Mouse (Mus musculus) brain, adult 2 months (tissue): ENCODE data around the gene Sag.
"Not testable (repeated sequence)": the region's sequence is repeated elsewhere in the genome, so short reads cannot be mapped to it uniquely, and the experiment has no call there.

ENCODE experiments used
- DNase-seq: peaks from one replicate; pipeline ENCODE4 v3.0.0; 2011; ENCODE audit warnings: low read depth, low spot score

Gene Sag

DNA sequence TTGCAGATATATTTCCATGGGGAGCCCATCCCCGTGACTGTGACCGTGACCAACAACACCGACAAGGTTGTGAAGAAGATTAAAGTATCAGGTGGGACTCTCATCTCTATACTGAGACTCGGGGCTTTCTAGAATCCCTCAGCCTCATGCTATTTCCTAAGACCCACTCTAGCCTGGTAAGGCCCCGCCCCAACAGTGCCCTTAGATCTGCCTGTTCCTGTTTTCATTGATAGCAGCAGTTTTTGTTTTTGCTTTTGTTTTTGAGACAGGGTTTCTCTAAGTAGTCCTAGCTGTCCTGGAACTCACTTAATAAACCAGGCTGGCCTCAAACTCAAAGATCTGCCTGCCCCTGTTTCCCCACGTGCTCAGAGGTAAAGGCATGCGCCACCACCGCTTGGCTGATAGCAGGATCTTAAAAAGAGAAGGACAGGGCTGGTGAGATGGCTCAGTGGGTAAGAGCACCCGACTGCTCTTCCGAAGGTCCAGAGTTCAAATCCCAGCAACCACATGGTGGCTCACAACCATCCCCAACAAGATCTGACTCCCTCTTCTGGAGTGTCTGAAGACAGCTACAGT, 21.0 kb downstream of the Sag start:
- no peak for DNase-seq

DNA sequence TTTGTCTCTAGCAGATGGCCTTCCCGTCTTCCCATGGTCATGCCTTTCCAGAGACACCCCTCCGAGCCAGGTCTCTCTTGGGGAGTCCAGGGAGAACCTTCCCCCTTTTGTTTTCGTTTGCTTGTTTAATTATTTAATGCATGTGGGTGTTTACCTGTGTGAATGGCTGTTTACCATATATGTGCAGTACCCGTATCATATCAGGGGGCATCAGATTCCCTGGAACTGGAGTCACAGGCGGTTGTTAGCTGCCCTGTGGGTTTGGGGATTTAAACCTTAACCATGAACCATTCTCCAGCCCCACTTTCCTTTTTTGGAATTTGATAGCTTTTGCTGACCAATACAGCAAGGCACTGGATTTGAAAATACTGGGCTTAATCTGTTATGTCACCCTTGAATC, 21.8 kb downstream of the Sag start:
- DNase-seq = no peak

DNA sequence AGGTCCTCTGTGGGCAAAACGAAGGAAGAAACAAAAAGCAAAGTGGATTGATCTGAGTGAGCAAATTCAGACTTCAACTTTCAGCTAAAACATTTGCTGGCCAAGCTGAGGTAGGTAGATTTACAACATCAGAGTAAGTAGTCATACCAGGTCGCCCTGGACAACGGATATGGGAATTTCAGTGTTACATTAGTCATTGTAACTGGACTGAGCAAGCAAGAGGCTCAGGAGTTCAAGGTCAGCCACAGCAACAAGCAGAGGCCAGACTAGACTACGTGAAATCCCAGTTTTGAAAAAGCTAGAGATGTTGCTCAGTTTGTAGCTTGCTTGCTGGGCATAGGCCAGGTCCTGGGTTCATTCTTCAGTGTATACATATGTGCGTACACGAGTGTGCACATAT, 22.5 kb downstream of the Sag start:
- no peak for DNase-seq

DNA sequence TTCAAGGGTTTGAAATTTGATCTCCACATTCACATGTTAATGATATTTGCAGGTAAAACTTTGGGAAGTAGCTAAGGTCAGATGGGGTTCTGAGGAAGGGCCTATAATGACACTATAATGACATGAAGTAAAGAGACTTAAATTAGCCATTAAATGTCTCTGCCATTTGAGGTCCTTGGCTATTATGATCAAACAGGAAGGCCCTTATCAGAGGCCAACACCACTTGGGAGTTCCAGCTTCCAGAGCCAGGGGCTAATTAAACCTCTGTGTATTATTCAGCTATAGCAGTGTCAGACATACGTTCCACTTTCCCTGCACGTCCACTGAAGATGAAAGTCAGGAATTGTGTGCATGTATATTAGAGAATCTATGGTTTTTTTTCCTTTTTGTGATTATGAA, 23.0 kb downstream of the Sag start:
- no peak for DNase-seq

DNA sequence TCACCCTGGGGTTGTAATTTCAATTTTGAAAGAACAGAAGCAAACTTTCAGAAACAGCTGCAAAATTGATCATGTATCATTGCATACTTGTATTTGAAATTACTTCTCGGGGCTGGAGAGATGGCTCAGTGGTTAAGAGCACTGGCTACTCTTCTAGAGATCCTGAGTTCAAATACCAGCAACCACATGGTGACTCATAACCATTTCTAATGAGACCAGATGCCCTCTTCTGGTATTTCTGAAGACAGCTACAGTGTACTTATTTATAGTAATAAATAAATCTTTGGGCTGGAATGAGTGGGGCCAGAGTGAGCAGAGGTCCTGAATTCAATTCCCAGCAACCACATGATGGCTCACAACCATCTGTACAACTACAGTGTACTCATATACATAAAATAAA, 24.0 kb downstream of the Sag start:
- DNase-seq = not testable (repeated sequence)

DNA sequence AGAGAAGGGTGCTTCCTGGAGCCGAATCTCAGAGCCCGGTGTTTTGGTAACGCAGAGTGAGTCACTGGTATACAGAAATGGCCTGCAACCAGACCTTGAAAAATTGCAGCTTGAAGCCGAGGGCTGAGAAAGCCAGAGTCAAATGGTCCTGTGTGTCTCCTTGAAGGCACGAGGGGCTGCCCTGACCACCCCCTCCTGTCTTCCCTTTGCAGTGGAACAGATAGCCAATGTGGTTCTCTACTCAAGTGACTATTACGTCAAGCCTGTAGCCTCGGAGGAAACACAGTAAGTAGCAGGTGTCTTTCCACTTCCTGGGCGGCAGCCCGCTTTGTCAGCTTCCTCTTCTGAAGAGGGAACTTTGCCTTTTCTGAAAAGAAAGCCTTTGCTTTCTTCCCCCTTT, 24.7 kb downstream of the Sag start:
- DNase-seq = peak; percentile 60

DNA sequence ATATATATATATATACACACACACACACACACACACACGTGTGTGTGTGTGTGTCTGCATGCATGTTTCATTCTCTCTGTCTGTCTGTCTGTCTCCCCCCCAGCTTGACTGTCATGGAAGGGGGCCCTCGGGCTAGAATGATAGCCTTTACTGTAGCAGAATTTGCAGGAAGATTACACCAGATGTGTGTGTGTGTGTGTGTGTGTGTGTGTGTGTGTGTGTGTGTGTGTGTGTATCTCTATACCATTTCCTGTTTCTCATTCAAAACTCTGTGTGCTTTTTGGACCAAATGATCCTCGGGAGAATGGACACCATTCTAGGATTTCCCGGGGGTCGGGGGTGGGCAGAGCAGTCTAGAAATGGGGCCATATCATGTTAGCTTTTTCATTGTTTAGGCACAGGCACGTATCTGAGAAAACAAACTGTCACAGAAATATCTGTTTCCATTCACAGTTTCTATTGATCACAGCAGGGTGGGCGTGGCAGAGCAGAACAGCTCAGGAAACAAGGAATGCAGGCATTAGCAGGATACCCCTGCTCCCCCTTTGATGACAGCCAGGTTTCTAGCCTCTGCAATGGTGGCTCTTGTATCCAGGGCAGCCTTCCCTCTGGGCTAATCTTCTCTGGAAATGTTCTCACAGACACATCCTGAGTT, 25.6 kb downstream of the Sag start:
- DNase-seq = no peak

DNA sequence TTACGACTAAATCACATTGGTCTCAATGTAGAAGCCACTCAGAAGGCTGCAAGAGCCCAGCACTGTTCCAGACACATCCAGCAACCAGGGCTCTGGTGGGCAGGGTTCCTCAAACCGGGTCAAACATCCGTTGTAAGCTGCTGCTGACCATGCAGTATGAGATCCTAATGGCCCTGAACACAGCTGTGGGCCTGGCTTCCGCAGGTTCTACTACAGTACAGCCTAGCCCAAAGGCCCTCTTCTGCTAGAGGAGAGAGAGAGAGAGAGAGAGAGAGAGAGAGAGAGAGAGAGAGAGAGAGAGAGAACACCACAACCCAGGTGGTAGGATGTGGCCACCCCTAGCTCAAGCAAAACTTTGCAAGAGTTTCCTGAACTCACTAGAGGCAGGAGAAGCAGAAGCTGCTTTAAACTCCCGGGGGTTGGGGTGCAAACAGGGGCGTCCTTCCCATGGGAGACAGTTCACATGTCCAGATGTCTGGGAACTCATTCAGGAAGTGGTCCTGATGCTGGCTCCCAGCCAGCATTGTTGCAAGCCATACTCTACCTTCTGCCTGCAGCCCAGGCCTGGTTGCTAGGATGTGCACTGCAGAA, 26.2 kb downstream of the Sag start:
- DNase-seq = no peak

DNA sequence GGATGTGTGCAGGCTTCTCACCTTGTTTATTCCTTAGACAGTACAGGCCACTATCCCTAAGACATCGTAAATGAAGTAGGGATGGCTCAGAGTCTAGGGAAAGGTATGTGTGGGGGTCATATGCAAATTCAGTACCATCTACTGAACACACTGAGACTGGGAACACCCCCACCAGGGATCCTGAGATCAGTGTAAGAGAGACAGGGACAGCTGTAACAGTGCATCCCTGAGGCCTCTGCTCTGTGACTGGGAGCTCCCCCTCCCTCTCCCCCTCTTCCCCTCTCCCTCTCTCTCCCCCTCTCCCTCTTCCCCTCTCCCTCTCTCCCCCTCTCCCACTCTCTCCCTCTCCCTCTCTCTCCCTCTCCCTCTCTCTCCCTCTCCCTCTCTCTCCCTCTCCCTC, 33.0 kb downstream of the Sag start:
- no peak for DNase-seq

DNA sequence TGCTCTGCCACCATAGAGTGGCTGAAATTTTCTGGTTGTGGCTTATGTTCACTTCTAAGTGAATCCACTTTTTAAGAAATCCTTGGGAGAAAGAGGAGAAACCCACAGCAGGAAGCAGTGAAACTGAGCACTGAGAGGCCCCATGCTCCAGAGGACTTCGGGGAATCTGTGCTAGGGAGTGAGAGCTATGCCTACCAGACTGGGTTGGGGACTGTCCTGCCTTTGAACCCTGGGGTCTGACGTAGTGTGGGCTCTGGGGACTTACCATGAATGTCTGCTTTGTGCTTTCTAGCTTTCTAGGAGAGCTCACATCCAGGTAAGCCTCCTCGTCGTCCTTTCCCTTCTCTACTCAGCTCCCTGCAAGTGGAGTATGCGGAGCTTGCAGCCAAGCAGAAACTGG, 33.5 kb downstream of the Sag start:
- no peak for DNase-seq

DNA sequence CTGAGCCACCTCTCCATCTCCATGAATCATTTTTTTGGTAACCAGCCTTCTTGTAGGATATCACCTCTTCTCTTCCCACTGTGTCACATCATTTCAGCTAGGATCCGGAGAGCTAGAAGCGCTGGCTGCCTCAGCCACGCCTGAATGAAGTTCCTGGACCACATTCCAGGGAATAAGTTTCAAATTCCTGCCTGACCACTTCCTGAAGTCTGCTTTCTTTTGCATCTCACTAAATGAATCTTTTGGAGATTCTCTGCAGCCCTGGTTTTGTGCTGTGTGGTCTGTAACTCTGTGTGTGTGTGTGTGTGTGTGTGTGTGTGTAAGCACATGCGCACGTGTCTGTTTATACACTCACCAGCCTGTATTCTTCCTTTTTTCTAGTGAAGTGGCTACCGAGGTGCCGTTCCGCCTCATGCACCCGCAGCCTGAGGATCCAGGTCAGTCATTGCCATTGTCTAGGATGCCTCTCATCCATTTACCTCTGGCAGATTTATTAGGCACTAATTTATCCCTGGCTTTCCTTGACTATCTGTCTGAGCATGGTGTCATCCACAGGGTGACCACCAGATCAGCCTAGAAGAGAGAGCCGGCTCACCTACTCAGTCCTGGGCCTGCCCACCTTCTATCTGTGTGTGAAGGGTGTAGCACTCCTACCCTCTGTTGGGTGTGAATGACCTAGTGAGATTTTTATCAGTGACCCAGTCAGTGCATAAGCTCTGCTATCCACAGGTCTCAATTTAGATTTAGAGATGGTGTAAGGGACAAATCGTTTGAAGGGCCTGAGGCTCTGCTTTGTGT, 37.1 kb downstream of the Sag start:
- no peak for DNase-seq

DNA sequence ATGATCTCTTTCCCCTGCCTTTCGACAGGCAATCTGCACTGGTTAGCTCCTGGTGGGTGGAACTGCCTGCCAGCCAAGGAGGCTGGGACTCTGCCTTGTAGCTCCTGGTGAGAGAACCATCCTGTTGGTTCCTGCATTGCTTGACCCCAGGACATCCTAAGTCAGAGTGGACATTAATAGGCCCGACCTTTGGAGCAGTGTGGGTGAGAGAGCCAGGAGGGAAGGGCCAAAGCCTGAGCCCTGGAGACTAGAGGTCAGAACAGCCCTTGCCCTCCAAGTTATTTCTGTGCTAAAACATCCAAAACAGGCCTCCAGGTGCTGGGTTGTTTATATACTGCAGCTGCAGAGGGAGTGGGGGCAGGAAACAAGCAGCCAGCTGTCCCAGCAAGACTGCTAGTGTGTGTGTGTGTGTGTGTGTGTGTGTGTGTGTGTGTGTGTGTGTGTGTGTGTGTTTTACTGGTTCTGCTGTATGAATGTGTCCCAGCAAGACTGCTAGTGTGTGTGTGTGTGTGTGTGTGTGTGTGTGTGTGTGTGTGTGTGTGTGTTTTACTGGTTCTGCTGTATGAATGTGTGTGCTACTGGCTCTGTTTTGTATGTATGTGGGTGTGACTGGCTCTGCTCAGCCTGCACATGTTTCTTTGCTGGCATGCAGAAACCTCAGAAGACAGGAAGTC, 43.5 kb downstream of the Sag start:
- DNase-seq = peak; percentile 58

DNA sequence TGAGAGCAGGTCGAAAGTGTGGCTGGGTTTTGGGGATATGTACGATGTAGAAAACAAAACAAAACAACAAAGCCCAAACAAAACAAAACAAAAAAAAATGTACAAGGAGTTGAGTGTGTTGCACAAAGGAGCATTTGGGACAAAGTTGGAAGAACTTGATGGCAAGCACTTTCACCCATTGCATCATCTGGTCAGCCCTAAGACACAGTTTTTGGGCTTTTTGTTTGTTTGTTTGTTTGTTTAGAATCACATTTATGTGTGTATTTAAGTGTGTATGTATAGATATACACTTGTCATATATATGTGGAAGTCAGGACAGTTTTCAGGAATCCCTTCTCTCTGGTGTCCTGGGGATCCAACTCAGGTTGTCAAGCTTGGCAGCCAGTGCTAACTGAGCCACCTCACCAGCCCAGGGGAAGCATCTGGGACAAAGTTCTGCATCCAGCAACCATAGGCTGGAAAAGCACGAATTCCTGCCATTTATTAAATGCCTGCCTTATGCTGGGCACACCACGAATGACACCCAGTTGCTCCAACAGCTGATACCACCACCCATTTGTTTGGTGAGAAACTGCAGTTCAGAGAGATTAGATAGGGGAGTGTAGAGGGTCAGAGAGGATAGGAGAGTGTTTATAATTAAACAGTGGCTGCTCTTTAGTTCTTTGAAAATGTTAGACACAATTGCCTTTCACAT, 44.1 kb downstream of the Sag start:
- DNase-seq = no peak

DNA sequence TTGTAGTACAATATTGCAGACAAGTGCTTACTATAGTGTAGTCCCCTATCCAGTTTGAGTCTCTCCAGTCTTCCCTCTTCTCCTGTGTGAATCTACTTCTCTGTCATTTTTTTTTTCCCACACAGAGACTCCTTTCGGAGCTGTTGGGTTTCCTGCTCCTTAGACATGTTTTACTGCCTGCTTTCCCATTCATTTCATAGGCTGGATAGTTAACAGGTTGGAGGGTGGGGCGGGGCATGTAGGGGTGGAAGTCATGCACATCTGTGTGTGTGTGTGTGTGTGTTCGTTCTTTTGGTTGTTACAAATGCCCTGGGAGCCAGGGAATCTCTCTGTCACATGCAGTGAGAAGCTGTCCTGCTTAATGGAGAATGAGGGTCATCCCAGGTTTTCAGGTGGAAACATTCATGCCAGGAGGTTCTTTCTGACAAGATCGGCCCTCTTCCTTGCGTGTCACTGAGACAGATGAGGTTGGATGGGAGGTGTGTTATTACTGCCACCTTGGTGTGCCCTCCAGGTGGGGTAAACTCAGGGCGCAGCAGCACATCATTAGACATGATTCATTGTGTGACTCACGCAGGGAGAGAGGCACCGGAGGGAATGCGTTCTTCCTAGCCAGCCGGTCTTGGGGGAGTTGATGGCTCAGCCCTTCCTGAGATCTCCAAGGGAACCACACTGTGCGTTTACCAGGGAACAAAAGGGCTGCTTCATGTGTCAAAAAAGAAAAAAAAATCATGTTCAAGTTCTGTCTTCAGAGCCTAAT, 44.9 kb downstream of the Sag start:
- peak; percentile 91 for DNase-seq

DNA sequence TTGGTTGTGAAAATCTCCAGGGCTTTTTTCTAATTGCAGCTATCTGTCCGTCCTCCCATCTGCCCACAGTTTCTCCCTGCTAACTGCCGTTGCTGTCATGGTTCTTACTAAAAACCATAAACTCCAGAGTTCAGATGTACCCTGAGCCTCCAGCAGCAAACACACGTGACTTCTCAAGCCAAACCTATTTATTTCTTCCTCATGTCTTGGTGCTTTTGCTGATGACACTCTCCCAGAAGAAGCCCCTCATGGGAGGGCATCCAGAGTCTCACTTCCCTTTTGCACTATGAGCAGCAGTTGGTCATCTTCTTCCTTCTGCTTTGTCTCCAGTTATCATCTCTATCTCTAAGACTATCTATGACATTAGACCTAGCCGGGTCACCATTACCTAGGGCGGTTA, 45.8 kb downstream of the Sag start:
- DNase-seq = peak; percentile 31

DNA sequence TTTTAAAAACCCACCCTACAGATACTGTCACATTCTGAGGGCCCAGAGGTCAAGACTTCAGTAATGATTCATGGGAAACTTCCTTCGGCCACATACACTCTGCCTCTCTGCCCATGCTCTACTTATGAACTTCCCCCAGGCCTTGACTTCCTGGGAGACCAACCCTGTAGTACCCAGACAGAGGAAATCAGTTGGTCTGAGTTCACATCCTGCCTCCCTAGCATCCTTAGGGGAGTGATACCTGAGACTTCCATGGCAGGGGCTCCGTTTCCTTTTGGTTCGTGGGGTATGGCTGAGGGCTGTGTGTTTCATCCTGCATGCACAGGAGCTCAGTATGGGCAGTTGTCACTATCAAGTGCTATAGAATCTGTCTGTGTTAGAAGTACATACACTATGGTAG, 47.9 kb downstream of the Sag start:
- DNase-seq = no peak

DNA sequence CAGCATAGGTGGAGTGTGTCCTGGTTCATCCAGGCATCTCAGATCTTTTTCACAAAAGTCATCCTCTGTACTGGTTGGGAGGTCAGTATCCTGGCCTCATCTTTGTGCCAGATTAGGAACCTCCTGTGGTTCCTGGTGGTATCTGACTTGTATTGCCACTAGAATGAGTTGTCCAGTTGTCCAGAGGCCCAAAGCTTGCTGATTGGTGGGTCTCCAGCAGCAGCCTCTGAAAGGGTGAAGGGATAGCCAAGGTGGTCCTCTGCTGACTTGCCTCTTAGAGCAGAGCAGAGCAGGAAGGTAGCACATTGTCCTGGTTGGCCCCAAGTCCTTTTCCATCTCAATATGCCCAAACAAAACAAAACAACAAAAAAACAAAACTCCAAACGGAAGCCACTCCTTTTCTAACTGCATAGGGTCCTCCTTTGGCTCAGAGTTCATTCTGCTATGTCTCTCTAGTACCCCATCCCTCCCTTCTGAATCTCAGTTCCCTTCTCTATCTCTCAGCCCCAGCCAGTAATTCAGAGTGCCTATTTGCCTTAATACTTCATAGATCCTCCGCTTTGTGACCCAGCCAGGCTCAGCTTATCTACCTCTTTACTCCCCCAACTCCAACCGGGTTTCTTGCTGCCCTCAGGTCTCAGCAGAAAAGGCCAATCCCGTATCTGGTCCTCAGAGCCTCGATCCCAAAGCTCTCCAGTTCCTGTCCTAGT, 48.8 kb downstream of the Sag start:
- no peak for DNase-seq

DNA sequence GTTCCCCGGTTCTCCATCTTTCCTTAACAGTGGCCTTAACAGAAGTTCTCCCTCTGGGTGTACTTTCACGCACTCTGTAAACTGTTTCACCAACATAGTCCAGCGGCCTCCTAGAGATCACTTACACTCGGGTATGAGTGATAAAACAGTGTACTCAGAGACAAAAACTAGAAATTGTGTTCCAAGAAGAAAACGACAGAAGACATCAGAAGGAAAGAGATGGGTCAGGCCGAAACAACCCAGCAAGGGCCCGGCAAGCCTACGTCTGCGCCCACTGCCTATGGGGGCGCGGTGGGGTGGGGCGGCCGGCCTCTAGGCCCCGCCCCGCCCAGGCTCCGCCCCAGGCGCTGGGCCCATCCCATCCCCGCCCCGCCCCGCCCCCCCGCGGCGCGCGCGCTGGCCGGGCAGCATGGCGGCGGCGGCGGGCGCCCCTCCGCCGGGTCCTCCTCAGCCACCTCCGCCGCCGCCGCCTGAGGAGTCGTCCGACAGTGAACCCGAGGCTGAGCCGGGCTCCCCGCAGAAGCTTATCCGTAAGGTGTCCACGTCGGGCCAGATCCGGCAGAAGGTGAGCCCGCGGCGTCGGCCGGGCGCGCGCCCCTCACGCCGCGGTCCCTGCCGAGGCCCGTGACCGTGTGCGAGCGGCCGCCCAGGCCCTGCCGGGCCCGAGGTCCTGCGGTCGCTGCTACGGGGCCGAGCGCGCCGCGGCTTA, 49.6 kb downstream of the Sag start, which contains the start of gene Dgkd:
Gene Dgkd, plus strand, starts transcription at position 396 of the 709 bp plus-strand sequence.
- DNase-seq = peak; percentile 85

DNA sequence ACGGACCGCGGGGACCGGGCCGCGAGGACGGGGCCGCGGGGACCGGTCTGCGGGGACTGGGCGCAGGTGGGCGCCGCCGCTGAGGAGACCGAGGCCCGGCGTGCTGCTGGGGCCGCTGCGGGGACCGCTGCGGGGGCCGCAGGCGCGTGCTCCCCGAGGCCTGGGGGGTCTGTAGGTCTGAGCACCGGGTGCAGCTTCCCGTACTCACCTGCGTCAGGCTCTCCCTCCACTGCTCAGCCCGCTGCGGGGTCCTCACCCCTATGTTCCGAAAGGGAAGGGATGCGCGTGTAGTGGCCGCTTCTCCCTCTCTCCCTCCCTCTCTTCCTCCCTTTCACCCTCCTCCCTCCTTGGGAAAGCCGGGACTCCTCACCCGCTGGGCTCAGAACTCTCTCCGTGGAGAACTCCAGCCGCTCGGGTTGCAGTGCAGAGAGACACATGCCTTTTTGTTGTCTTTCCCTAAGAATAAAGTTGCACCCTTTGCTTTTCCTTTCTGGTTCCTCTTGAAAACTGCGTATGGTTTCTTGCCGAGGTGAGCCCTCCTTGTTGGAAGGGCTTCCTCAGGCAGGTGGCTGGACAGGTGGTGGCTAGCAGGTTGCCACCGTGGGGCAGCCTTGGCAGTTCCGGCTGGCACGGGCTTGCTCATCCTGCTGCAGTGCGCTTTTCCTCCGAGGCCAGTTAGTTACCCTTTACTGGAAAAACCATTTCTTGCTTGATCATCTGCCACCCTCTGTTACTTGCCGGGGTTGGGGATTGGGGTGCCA, 50.3 kb downstream of the Sag start:
- DNase-seq = peak; percentile 97
